Mouse (Mus musculus) forebrain, embryonic 11.5 days (tissue): ENCODE data around the gene Uvrag. TPM values are rescaled to one million over a fixed set of nuclear protein-coding genes. Genes with fewer than 3 reads are reported as not detected.

Experiments
- ATAC-seq: fragments of 200-750 bp; cut with Nextera tagmentation; replicated peaks from 2 replicates; pipeline ENCODE4 v1.8.0; 2017; ENCODE audit warnings: moderate TSS enrichment; ENCODE audit not compliant: low FRiP score
- DNase-seq: peaks from one replicate; pipeline ENCODE4 v3.0.0-alpha.2; 2017; ENCODE audit warnings: low spot score
- H3K27ac ChIP-seq: fragments of 300-500 bp; sonication (generic); 2 replicates; pipeline ENCODE4 v1.5.1; 2014; ENCODE audit warnings: low read depth, low read length
- H3K27me3 ChIP-seq: fragments of 300-500 bp; sonication (generic); 2 replicates; pipeline ENCODE4 v1.6.1; 2014; ENCODE audit warnings: mild to moderate bottlenecking, low read length, mixed read lengths; ENCODE audit not compliant: control insufficient read depth, insufficient read depth
- H3K36me3 ChIP-seq: fragments of 300-500 bp; sonication (generic); 2 replicates; pipeline ENCODE4 v1.6.1; 2014; ENCODE audit warnings: mild to moderate bottlenecking, low read length, moderate library complexity, mixed read lengths; ENCODE audit not compliant: control insufficient read depth, insufficient read depth
- H3K4me1 ChIP-seq: fragments of 300-500 bp; sonication (generic); replicated peaks from 2 replicates; pipeline ENCODE4 v1.6.1; 2014; ENCODE audit warnings: low read length, mixed read lengths; ENCODE audit not compliant: control insufficient read depth, insufficient read depth
- H3K4me2 ChIP-seq: fragments of 300-500 bp; sonication (generic); 2 replicates; pipeline ENCODE4 v1.6.1; 2014; ENCODE audit warnings: low read depth, mild to moderate bottlenecking, low read length, moderate library complexity, mixed read lengths; ENCODE audit not compliant: severe bottlenecking
- H3K4me3 ChIP-seq: fragments of 300-500 bp; sonication (generic); 2 replicates; pipeline ENCODE4 v1.5.1; 2014; ENCODE audit warnings: low read depth, low read length
- H3K9ac ChIP-seq: fragments of 300-500 bp; sonication (generic); 2 replicates; pipeline ENCODE4 v1.6.1; 2014; ENCODE audit warnings: low read length
- H3K9me3 ChIP-seq: fragments of 300-500 bp; sonication (generic); 2 replicates; pipeline ENCODE4 v1.6.1; 2016; ENCODE audit warnings: low read length, mixed read lengths; ENCODE audit not compliant: control insufficient read depth
- WGBS: fragments of 180-500 bp; shearing (Covaris S2); extraction: QIAGEN DNeasy Blood & Tissue Kit; methylation state at CpG from one replicate; pipeline ENCODE4 v1.1.7; 2014; 5-methylcytosine and 5-hydroxymethylcytosine counted together
- polyA plus RNA-seq: library from polyadenylated mRNA; unstranded; fragments of >200 nt; fragmentation: Nextera tagmentation; extraction: Ambion mirVana; gene quantifications from 2 replicates; pipeline ENCODE4 v1.2.1, GENCODE M21; 2014

Gene Uvrag
- polyA plus RNA-seq, 1 experiment from 2014 or later = 12.2 TPM

- Histone ChIP-seq H3K9ac (no peak overlapping the region), H3K4me2 (no peak overlapping the region), H3K4me1 (no peaks in the 10 kb centered on the region; the same call in 1 of the 2 replicates), H3K9me3 (no peaks in the 10 kb centered on the region), H3K27me3 (no peaks in the 10 kb centered on the region), H3K4me3 (no peak overlapping the region), H3K27ac (no peak overlapping the region), H3K36me3 (no peaks in the 10 kb centered on the region)
- 73% methylated on average over 8 of the region's 8 CpGs for WGBS
- no peak for DNase-seq
- no peak for ATAC-seq
Measured at GRCm38 (mm10) chr7:98957111-98957741, 183.7 kb downstream of the Uvrag start.

GRCm38 (mm10) chr7:98956609-98957008 is 184.3 kb downstream of the Uvrag start:
- no peaks in the 10 kb centered on the region for H3K9me3 ChIP-seq
- H3K4me2 ChIP-seq = no peak overlapping the region
- 71% methylated on average over 1 of the region's 1 CpGs for WGBS
- H3K9ac ChIP-seq = no peak overlapping the region
- no peaks in the 10 kb centered on the region for H3K27me3 ChIP-seq
- no peak for DNase-seq
- H3K4me1 ChIP-seq = no peaks in the 10 kb centered on the region; the same call in 1 of the 2 replicates
- H3K36me3 ChIP-seq = no peaks in the 10 kb centered on the region
- H3K27ac ChIP-seq = no peak overlapping the region
- ATAC-seq = no peak
- H3K4me3 ChIP-seq = no peak overlapping the region

GRCm38 (mm10) chr7:98953649-98954048 is 187.3 kb downstream of the Uvrag start:
- no peak for DNase-seq
- Histone ChIP-seq H3K27ac (no peak overlapping the region), H3K9me3 (no peaks in the 10 kb centered on the region), H3K4me1 (peaks cover 2% of the 10 kb centered on the region; the same call in 1 of the 2 replicates), H3K27me3 (no peaks in the 10 kb centered on the region), H3K9ac (no peak overlapping the region), H3K36me3 (no peaks in the 10 kb centered on the region), H3K4me2 (no peak overlapping the region), H3K4me3 (no peak overlapping the region)
- WGBS = 82% methylated on average over 3 of the region's 3 CpGs
- no peak for ATAC-seq

- no peak for ATAC-seq
- H3K4me2 ChIP-seq = no peak overlapping the region
- no peak overlapping the region for H3K9ac ChIP-seq
- H3K27me3 ChIP-seq = no peaks in the 10 kb centered on the region
- 81% methylated on average over 3 of the region's 3 CpGs for WGBS
- H3K27ac ChIP-seq = no peak overlapping the region
- H3K36me3 ChIP-seq = no peaks in the 10 kb centered on the region
- no peak for DNase-seq
- no peaks in the 10 kb centered on the region for H3K9me3 ChIP-seq
- 0 out of 2 replicates have a peak, but pooled peaks cover 2% of the 10 kb centered on the region for H3K4me1 ChIP-seq
- no peak overlapping the region for H3K4me3 ChIP-seq
Measured at GRCm38 (mm10) chr7:98944986-98945385, 196.0 kb downstream of the Uvrag start.

- Histone ChIP-seq H3K9ac (no peak overlapping the region), H3K27me3 (no peaks in the 10 kb centered on the region), H3K27ac (no peak overlapping the region), H3K4me2 (no peak overlapping the region), H3K36me3 (no peaks in the 10 kb centered on the region), H3K9me3 (no peaks in the 10 kb centered on the region), H3K4me3 (no peak overlapping the region), H3K4me1 (no peaks in the 10 kb centered on the region)
- ATAC-seq (no peak), DNase-seq (no peak)
- WGBS = 92% methylated on average over 5 of the region's 5 CpGs
Measured at GRCm38 (mm10) chr7:98943687-98944086, 197.3 kb downstream of the Uvrag start.

- WGBS = 82% methylated on average over 6 of the region's 6 CpGs
- no peak overlapping the region for H3K9ac ChIP-seq
- DNase-seq = no peak
Measured at GRCm38 (mm10) chr7:98942746-98943145, 198.2 kb downstream of the Uvrag start.

GRCm38 (mm10) chr7:98939194-98939593 is 201.7 kb downstream of the Uvrag start:
- Histone ChIP-seq H3K4me3 (no peak overlapping the region), H3K27me3 (no peaks in the 10 kb centered on the region), H3K9ac (no peak overlapping the region), H3K9me3 (no peaks in the 10 kb centered on the region), H3K4me2 (no peak overlapping the region), H3K36me3 (no peaks in the 10 kb centered on the region), H3K27ac (no peak overlapping the region), H3K4me1 (no peaks in the 10 kb centered on the region)
- ATAC-seq (no peak), DNase-seq (no peak)
- WGBS = 90% methylated on average over 6 of the region's 6 CpGs

More at GRCm38 (mm10) chr7:98942746-98943145, 198.2 kb downstream of the Uvrag start:
- no peak for ATAC-seq
- Histone ChIP-seq H3K4me2 (no peak overlapping the region), H3K4me3 (no peak overlapping the region), H3K27me3 (no peaks in the 10 kb centered on the region), H3K36me3 (no peaks in the 10 kb centered on the region), H3K9me3 (no peaks in the 10 kb centered on the region), H3K27ac (no peak overlapping the region), H3K4me1 (no peaks in the 10 kb centered on the region)

- H3K4me2 ChIP-seq = no peak overlapping the region
- 87% methylated on average over 7 of the region's 7 CpGs for WGBS
- ATAC-seq = no peak
- no peaks in the 10 kb centered on the region for H3K27me3 ChIP-seq
- no peaks in the 10 kb centered on the region for H3K36me3 ChIP-seq
- no peak overlapping the region for H3K9ac ChIP-seq
- no peak overlapping the region for H3K27ac ChIP-seq
- H3K9me3 ChIP-seq = no peaks in the 10 kb centered on the region
- H3K4me1 ChIP-seq = no peaks in the 10 kb centered on the region
- H3K4me3 ChIP-seq = no peak overlapping the region
- no peak for DNase-seq
Measured at GRCm38 (mm10) chr7:98938621-98939020, 202.3 kb downstream of the Uvrag start.
